Mouse (Mus musculus): ENCODE data around the gene Fam162b. TPM values are rescaled to one million over a fixed set of nuclear protein-coding genes. Genes with fewer than 3 reads are reported as not detected.

The Fam162b gene
- 4.6 and 5.6 TPM in 2 replicates for polyA plus RNA-seq (2014; fragmentation: Nextera tagmentation; extraction: Ambion mirVana)

DNA sequence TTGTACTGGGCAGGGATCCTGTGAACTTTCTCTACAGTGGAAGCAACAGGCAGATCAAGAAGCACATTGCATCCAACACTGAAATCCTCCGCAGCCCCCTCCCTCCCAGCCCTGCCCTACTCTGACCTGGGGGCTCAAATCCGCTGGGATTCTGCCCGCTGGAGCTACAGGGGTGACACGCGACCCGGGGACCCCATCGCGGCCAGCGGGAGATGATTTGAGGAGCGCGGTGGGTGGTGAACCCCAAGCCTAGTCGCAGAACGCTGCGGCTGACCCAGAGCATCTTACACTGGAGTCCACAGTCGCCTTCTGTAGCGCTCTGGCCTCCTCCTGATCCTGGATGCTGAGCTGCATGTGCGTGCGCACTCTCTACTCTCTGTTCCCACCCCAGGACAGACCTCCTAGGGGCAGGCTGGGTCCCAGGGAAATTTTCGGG is at the start of gene Fam162b:
TSS of gene Fam162b (minus strand) at position 379 of the 436 bp plus-strand sequence.
- 3% methylated on average over 19 of the region's 19 CpGs for WGBS
- Histone ChIP-seq H3K27me3 (ENCODE audit: control insufficient read depth, insufficient read depth, low read length) (no peaks in the 10 kb centered on the region), H3K36me3 (ENCODE audit: control insufficient read depth, insufficient read depth, low read length) (no peaks in the 10 kb centered on the region), H3K27ac (ENCODE audit: low read depth, low read length) (no peak within 1 kb of the TSS), H3K4me3 (ENCODE audit: low read length) (peak within 1 kb of the TSS; percentile 28; the same call in 1 of the 2 replicates), H3K4me2 (replicated peaks; ENCODE audit: low read depth, low read length) (peak within 1 kb of the TSS; percentile 55), H3K9me3 (ENCODE audit: control insufficient read depth, low read length) (no peaks in the 10 kb centered on the region), H3K4me1 (ENCODE audit: control insufficient read depth, insufficient read depth, low read length) (no peaks in the 10 kb centered on the region), H3K9ac (ENCODE audit: low read depth, low read length) (0 out of 2 replicates have a peak within 1 kb of the TSS, but pooled peaks have one; percentile 32)
- peak; percentile 84 for ATAC-seq (ENCODE audit: low FRiP score, low TSS enrichment)

DNA sequence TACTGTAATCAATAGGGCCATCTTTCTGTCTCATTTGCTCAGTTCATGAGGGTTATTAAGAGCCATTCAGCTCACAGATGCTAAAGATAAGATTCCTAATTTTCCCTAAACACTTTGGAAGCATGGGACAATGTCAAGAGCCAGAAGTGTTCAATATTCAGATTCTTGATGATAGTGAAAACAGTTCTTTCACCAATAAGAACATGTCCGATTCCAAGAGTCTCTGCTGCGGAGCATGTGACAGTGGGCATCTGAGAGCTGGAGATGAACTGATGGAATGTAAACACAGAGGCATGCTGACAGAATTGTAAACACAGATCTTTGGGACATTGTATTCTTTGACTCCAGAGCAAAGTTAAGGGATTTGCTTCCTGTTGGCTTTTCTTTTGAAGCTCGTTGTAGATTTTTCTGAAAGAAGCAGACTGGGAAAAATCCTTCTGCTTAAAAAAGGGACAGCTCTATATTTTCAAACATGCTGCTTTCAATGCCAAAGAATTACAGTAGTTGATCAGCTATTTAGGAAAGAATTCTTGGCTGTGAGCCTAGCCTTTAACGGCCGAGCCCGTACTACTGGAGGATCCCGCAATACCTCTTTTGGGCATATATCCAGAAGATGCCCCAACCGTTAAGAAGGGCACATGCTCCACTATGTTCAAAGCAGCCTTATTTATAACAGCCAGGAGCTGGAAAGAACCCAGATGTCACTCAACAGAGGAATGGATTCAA is 41.3 kb upstream of the Fam162b start, which contains the start of gene Gprc6a:
TSS of gene Gprc6a (minus strand) at position 51 of the 726 bp plus-strand sequence.
- Histone ChIP-seq H3K36me3 (ENCODE audit: control insufficient read depth, insufficient read depth, low read length) (no peaks in the 10 kb centered on the region), H3K9me3 (ENCODE audit: control insufficient read depth, low read length) (no peaks in the 10 kb centered on the region), H3K4me3 (ENCODE audit: low read length) (no peak within 1 kb of the TSS), H3K27ac (ENCODE audit: low read depth, low read length) (no peak within 1 kb of the TSS), H3K9ac (ENCODE audit: low read depth, low read length) (no peak within 1 kb of the TSS), H3K4me2 (replicated peaks; ENCODE audit: low read depth, low read length) (no peak within 1 kb of the TSS), H3K4me1 (ENCODE audit: control insufficient read depth, insufficient read depth, low read length) (no peaks in the 10 kb centered on the region), H3K27me3 (ENCODE audit: control insufficient read depth, insufficient read depth, low read length) (no peaks in the 10 kb centered on the region)
- 75% methylated on average over 8 of the region's 8 CpGs for WGBS
- no peak for ATAC-seq (ENCODE audit: low FRiP score, low TSS enrichment)

DNA sequence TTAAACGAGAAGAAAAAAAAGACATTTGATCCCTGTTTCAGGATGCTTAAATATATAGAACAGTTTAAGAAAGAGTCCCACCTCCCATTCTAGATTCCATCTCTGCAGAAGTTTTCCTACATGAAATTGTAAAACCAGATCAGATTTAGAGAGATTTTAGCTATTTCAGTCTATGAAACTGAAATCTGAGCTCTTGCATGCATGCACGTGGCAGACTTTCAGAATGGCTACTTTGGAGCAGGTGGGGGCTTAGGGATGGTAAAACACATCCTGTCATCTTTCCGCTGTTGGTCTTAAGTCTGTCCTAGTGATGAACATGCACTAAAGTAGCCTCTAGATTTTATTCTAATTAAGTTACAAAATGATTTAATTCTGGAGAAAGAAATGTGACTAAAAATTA is 30.9 kb upstream of the Fam162b start:
- no peak for ATAC-seq (ENCODE audit: low FRiP score, low TSS enrichment)
- Histone ChIP-seq H3K27me3 (ENCODE audit: control insufficient read depth, insufficient read depth, low read length) (no peaks in the 10 kb centered on the region), H3K27ac (ENCODE audit: low read depth, low read length) (no peak overlapping the region), H3K9me3 (ENCODE audit: control insufficient read depth, low read length) (no peaks in the 10 kb centered on the region), H3K36me3 (ENCODE audit: control insufficient read depth, insufficient read depth, low read length) (no peaks in the 10 kb centered on the region), H3K4me3 (ENCODE audit: low read length) (no peak overlapping the region), H3K9ac (ENCODE audit: low read depth, low read length) (no peak overlapping the region), H3K4me2 (replicated peaks; ENCODE audit: low read depth, low read length) (no peak overlapping the region), H3K4me1 (ENCODE audit: control insufficient read depth, insufficient read depth, low read length) (no peaks in the 10 kb centered on the region)
- WGBS: 79% methylated on average over 3 of the region's 3 CpGs

DNA sequence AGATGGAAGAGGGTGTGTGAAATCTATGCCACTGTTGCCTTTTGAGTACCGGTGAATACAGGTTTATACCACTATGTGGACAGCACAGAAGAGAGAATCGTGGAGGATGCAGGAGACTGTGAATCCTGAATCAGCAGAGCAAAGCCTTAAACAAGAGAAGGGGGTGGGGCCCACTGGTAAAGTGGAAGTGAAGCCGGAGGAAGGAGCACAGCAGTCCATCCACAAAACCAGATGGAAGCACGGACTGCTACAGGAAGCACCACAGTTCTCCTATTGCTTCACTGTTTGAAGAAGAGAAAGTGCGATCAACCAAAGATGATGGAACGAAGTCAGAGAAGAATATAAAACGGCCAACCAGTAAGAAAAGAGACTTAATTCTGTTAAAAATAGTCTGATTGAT is 29.8 kb upstream of the Fam162b start:
- Histone ChIP-seq H3K36me3 (ENCODE audit: control insufficient read depth, insufficient read depth, low read length) (no peaks in the 10 kb centered on the region), H3K4me3 (ENCODE audit: low read length) (no peak overlapping the region), H3K4me1 (ENCODE audit: control insufficient read depth, insufficient read depth, low read length) (no peaks in the 10 kb centered on the region), H3K9ac (ENCODE audit: low read depth, low read length) (no peak overlapping the region), H3K27me3 (ENCODE audit: control insufficient read depth, insufficient read depth, low read length) (no peaks in the 10 kb centered on the region), H3K4me2 (replicated peaks; ENCODE audit: low read depth, low read length) (no peak overlapping the region), H3K27ac (ENCODE audit: low read depth, low read length) (no peak overlapping the region), H3K9me3 (ENCODE audit: control insufficient read depth, low read length) (no peaks in the 10 kb centered on the region)
- no peak for ATAC-seq (ENCODE audit: low FRiP score, low TSS enrichment)
- 74% methylated on average over 7 of the region's 7 CpGs for WGBS

DNA sequence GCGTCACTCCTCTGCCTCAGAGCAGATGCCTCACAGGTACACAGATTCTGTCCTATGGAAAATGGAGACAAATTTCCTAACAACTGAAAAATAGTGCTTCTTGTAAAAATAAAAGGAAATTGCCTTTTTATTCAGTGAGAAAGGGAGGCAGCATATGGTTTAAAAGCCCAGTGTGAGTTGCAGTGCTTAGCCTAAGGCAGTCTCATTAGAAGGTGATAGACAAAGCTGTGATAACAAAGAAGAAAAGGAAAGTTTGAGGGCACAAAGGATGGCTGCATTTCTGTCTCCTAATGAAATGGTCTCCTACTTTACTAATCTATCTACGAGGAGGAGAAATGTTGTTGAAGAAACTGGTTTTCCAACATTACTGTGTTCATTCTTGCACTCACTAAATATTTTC is 28.2 kb upstream of the Fam162b start:
- H3K27ac ChIP-seq (ENCODE audit: low read depth, low read length): no peak overlapping the region
- H3K27me3 ChIP-seq (ENCODE audit: control insufficient read depth, insufficient read depth, low read length): no peaks in the 10 kb centered on the region
- H3K36me3 ChIP-seq (ENCODE audit: control insufficient read depth, insufficient read depth, low read length): no peaks in the 10 kb centered on the region
- no peak overlapping the region for H3K4me3 ChIP-seq (ENCODE audit: low read length)
- no peaks in the 10 kb centered on the region for H3K9me3 ChIP-seq (ENCODE audit: control insufficient read depth, low read length)
- ATAC-seq (ENCODE audit: low FRiP score, low TSS enrichment): no peak
- 80% methylated on average over 2 of the region's 2 CpGs for WGBS
- H3K4me1 ChIP-seq (ENCODE audit: control insufficient read depth, insufficient read depth, low read length): no peaks in the 10 kb centered on the region
- H3K9ac ChIP-seq (ENCODE audit: low read depth, low read length): no peak overlapping the region
- H3K4me2 ChIP-seq (replicated peaks; ENCODE audit: low read depth, low read length): no peak overlapping the region

DNA sequence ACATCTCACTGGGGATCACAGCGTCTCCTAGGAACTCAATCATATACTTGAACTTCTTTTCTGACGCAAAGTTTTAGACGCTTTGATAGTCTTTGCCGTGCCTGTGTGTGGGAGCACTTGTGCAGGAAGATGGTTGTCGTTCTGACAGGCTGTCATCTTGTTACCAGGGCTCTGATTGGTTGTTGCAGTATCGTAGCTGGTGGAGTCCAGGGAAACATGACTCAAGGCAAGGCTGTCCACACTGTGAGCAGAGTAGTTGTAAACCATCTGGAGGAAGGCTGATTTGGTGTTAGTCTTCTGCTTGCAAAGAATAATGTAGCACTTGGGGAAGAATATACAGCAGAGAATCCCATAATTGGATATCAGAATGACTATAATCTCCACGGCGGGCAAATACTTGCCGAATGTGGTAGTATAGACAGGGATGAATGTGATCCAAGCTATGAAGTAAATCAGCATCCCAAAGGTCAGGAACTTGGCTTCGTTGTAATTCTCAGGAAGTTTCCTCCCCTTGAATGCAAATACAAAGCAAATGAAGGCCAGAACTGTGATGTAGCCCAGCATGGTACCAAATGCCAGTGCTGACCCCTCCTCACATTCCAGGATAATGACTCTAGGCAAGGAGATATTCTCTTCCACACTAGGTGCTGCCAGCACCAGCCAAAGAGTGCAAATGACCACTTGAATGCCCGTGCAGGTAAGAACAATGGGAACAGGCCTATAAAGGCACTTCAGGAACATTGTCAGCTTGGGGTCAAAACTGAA is 24.7 kb upstream of the Fam162b start:
- H3K27ac ChIP-seq (ENCODE audit: low read depth, low read length): no peak overlapping the region
- H3K4me2 ChIP-seq (replicated peaks; ENCODE audit: low read depth, low read length): no peak overlapping the region
- H3K27me3 ChIP-seq (ENCODE audit: control insufficient read depth, insufficient read depth, low read length): no peaks in the 10 kb centered on the region
- no peak for ATAC-seq (ENCODE audit: low FRiP score, low TSS enrichment)
- H3K4me3 ChIP-seq (ENCODE audit: low read length): no peak overlapping the region
- H3K4me1 ChIP-seq (ENCODE audit: control insufficient read depth, insufficient read depth, low read length): no peaks in the 10 kb centered on the region
- no peaks in the 10 kb centered on the region for H3K9me3 ChIP-seq (ENCODE audit: control insufficient read depth, low read length)
- no peaks in the 10 kb centered on the region for H3K36me3 ChIP-seq (ENCODE audit: control insufficient read depth, insufficient read depth, low read length)
- 66% methylated on average over 11 of the region's 11 CpGs for WGBS
- H3K9ac ChIP-seq (ENCODE audit: low read depth, low read length): no peak overlapping the region

DNA sequence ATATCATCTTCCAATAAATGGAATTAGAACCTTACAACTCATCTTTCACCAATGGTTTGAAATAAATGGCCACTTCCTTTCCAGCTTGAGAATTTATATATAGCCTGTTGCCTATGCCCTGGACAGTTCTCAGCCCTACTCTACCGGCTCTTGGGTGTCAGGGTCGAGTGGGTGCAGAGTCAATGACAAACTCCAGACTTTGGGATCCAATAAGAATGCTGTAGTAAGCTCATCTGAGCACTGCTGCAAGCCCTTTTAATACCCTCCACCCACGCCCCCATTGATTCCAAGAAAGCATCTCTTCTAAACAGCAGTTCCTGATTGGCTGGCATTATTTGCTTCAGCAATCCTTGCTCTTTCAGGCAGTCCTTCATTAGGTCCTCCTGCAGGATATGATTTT is 23.1 kb upstream of the Fam162b start:
- WGBS: 72% methylated on average over 3 of the region's 3 CpGs
- no peaks in the 10 kb centered on the region for H3K36me3 ChIP-seq (ENCODE audit: control insufficient read depth, insufficient read depth, low read length)
- H3K9me3 ChIP-seq (ENCODE audit: control insufficient read depth, low read length): no peaks in the 10 kb centered on the region
- no peak overlapping the region for H3K9ac ChIP-seq (ENCODE audit: low read depth, low read length)
- no peaks in the 10 kb centered on the region for H3K4me1 ChIP-seq (ENCODE audit: control insufficient read depth, insufficient read depth, low read length)
- no peak overlapping the region for H3K4me3 ChIP-seq (ENCODE audit: low read length)
- ATAC-seq (ENCODE audit: low FRiP score, low TSS enrichment): no peak; the same call in 1 of the 2 replicates
- no peaks in the 10 kb centered on the region for H3K27me3 ChIP-seq (ENCODE audit: control insufficient read depth, insufficient read depth, low read length)
- H3K4me2 ChIP-seq (replicated peaks; ENCODE audit: low read depth, low read length): no peak overlapping the region
- no peak overlapping the region for H3K27ac ChIP-seq (ENCODE audit: low read depth, low read length)

DNA sequence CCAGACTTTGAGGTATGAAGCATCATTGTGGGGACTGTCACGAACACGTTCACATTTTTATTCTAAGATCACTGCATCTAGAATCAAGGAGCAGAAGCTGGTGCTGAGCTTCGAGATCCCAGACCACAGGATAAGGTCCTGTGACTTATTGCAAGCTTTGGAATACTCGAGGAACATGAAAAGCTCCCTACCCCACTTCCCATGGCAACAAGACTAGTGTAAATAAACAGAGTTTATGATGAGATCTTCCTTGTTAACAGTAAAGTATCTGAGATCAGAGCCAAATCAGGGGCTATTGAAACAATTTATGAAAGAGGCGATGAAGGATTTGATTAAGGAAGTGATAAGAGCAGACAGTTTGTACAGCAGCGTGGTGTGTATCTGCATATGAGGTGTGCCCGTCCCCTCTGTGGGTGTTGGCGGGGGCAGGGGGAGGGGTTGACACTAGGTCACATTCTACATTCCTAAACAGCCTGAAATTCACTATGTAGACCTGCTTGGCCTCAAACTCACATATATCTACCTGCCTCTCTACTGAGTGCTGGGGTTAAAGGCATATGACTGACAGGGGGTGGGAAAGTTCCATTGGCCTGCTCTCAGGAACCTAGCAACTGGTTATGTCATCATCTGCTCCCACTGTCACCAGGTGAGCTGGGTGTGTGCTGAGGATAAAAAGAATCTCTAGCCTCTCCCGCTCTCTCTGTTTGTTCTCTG is 21.8 kb upstream of the Fam162b start:
- WGBS: 70% methylated on average over 9 of the region's 9 CpGs
- no peak overlapping the region for H3K4me2 ChIP-seq (replicated peaks; ENCODE audit: low read depth, low read length)
- ATAC-seq (ENCODE audit: low FRiP score, low TSS enrichment): no peak
- H3K9me3 ChIP-seq (ENCODE audit: control insufficient read depth, low read length): no peaks in the 10 kb centered on the region
- no peaks in the 10 kb centered on the region for H3K36me3 ChIP-seq (ENCODE audit: control insufficient read depth, insufficient read depth, low read length)
- H3K4me3 ChIP-seq (ENCODE audit: low read length): no peak overlapping the region
- no peak overlapping the region for H3K9ac ChIP-seq (ENCODE audit: low read depth, low read length)
- H3K27me3 ChIP-seq (ENCODE audit: control insufficient read depth, insufficient read depth, low read length): no peaks in the 10 kb centered on the region
- H3K4me1 ChIP-seq (ENCODE audit: control insufficient read depth, insufficient read depth, low read length): no peaks in the 10 kb centered on the region
- no peak overlapping the region for H3K27ac ChIP-seq (ENCODE audit: low read depth, low read length)

All from kidney, embryonic 14.5 days (tissue).